Mouse (Mus musculus) lung, postnatal 0 days (tissue): ENCODE measurements around the gene Gm45261. TPM values are rescaled to one million over a fixed set of nuclear protein-coding genes. Genes with fewer than 3 reads are reported as not detected.

ENCODE experiments used
- ATAC-seq: fragments of 200-750 bp; cut with Nextera tagmentation; 2 replicates; pipeline ENCODE4 v1.8.0; 2017; ENCODE audit warnings: moderate library complexity
- DNase-seq: peaks from one replicate; pipeline ENCODE4 v3.0.0-alpha.2; 2016; ENCODE audit warnings: low spot score
- H3K27ac ChIP-seq: fragments of 300-500 bp; sonication (generic); 2 replicates; pipeline ENCODE4 v1.5.1; 2014; ENCODE audit warnings: antibody characterized with exemption, mild to moderate bottlenecking, low read length, mixed read lengths
- H3K27me3 ChIP-seq: fragments of 300-500 bp; sonication (generic); replicated peaks from 2 replicates; pipeline ENCODE4 v1.6.1; 2014; ENCODE audit warnings: low read length, mixed read lengths; ENCODE audit not compliant: insufficient read depth
- H3K36me3 ChIP-seq: fragments of 300-500 bp; sonication (generic); 2 replicates; pipeline ENCODE4 v1.6.1; 2014; ENCODE audit warnings: low read length, mixed read lengths; ENCODE audit not compliant: insufficient read depth
- H3K4me1 ChIP-seq: fragments of 300-500 bp; sonication (generic); 2 replicates; pipeline ENCODE4 v1.6.1; 2014; ENCODE audit warnings: antibody characterized with exemption, low read depth, low read length, mixed read lengths; ENCODE audit not compliant: insufficient read depth
- H3K4me2 ChIP-seq: fragments of 300-500 bp; sonication (generic); replicated peaks from 2 replicates; pipeline ENCODE4 v1.6.1; 2014; ENCODE audit warnings: low read depth, mild to moderate bottlenecking, low read length, moderate library complexity, mixed read lengths
- H3K4me3 ChIP-seq: fragments of 300-500 bp; sonication (generic); 2 replicates; pipeline ENCODE4 v1.5.1; 2014; ENCODE audit warnings: low read depth, low read length
- H3K9ac ChIP-seq: fragments of 300-500 bp; sonication (generic); replicated peaks from 2 replicates; pipeline ENCODE4 v1.6.1; 2014; ENCODE audit warnings: low read depth, mild to moderate bottlenecking
- H3K9me3 ChIP-seq: fragments of 300-500 bp; sonication (generic); 2 replicates; pipeline ENCODE4 v1.6.1; 2016; ENCODE audit warnings: low read length, mixed read lengths
- CTCF ChIP-seq: IDR thresholded peaks from 2 replicates; pipeline ENCODE4 v1.5.1; 2016; ENCODE audit warnings: antibody characterized with exemption, mild to moderate bottlenecking
- EP300 ChIP-seq: IDR thresholded peaks from 2 replicates; pipeline ENCODE4 v1.6.1; 2016; ENCODE audit warnings: antibody characterized with exemption, mild to moderate bottlenecking, control low read depth
- WGBS: fragments of 180-500 bp; shearing (Covaris S2); extraction: QIAGEN DNeasy Blood & Tissue Kit; methylation state at CpG from one replicate; pipeline ENCODE4 v1.1.7; 2014; 5-methylcytosine and 5-hydroxymethylcytosine counted together
- polyA plus RNA-seq: library from polyadenylated mRNA; unstranded; fragments of >200 nt; fragmentation: Nextera tagmentation; extraction: Ambion mirVana; gene quantifications from 2 replicates; pipeline ENCODE4 v1.2.1, GENCODE M21; 2015

The Gm45261 gene
- polyA plus RNA-seq, 1 experiment from 2014 or later, result not detected

- no peak overlapping the region for H3K4me2 ChIP-seq
- no peak for DNase-seq
- no peaks in the 10 kb centered on the region for H3K9me3 ChIP-seq
- H3K27me3 ChIP-seq, result no peaks in the 10 kb centered on the region
- H3K4me3 ChIP-seq, result no peak overlapping the region
- H3K27ac ChIP-seq, result no peak overlapping the region
- H3K36me3 ChIP-seq, result no peaks in the 10 kb centered on the region
- TF ChIP-seq CTCF, result no peak
- TF ChIP-seq EP300, result no peak
- no peak overlapping the region for H3K9ac ChIP-seq
- H3K4me1 ChIP-seq, result no peaks in the 10 kb centered on the region
- 54% methylated on average over 2 of the region's 2 CpGs for whole genome bisulfite sequencing
- no peak for ATAC-seq
Observed at GRCm38 (mm10) chr1:80440911-80441310, 20.3 kb downstream of the Gm45261 start.

GRCm38 (mm10) chr1:80438506-80438905 lies 22.7 kb downstream of the Gm45261 start:
- 64% methylated on average over 2 of the region's 2 CpGs for WGBS
- no peaks in the 10 kb centered on the region for H3K9me3 ChIP-seq

DNA sequence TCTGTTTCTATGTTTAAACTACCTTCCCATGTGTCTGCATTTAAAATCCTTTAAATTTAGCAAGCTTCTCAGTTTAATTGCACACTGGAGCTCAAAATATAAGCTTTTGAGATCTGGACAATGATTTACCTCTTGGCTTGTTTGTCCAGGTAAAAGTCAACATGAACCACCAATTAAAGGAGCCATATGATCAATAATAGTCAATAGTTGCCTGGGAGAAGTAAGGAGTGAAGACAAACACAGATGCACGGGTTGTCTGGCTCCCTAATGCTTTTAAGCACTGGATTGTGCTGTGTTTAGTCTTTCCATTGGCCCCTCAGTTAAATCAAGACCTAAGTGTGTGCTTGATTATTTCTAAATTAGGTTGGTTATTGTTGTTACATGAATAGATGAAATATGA lies 33.3 kb downstream of the Gm45261 start:
- no peaks in the 10 kb centered on the region for H3K4me1 ChIP-seq
- no peaks in the 10 kb centered on the region for H3K9me3 ChIP-seq
- WGBS, result 38% methylated on average over 1 of the region's 1 CpGs

More at GRCm38 (mm10) chr1:80438506-80438905, 22.7 kb downstream of the Gm45261 start:
- no peaks in the 10 kb centered on the region for H3K4me1 ChIP-seq
- no peak for DNase-seq
- TF ChIP-seq EP300 (no peak), CTCF (no peak)
- H3K4me2 ChIP-seq, result no peak overlapping the region
- no peak overlapping the region for H3K27ac ChIP-seq
- no peaks in the 10 kb centered on the region for H3K36me3 ChIP-seq
- no peak overlapping the region for H3K4me3 ChIP-seq
- no peak for ATAC-seq
- H3K27me3 ChIP-seq, result no peaks in the 10 kb centered on the region
- H3K9ac ChIP-seq, result no peak overlapping the region

DNA sequence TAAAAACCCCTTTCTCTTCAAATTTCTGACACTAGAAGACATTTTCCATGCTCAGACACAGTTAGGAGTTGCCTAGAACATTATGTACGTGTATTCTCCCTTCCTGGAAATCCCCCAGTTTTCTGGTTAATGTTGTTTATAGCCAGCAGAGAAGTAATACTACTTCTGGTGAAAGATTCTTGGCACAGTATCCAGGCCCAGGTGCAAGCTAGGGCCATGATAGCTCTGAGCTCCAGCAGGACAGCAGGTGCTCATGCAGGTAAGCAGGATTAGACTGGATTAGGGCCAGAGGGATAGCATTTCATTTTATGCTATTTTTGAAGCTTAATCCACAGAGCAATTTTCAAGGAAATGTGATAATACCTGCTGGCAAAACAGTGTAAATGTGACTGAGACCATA lies 33.8 kb downstream of the Gm45261 start:
- no peak for DNase-seq
- H3K4me2 ChIP-seq, result no peak overlapping the region
- ATAC-seq, result no peak
- H3K4me3 ChIP-seq, result no peak overlapping the region
- 44% methylated on average over 1 of the region's 1 CpGs for WGBS
- no peak overlapping the region for H3K27ac ChIP-seq
- H3K9me3 ChIP-seq, result no peaks in the 10 kb centered on the region
- no peaks in the 10 kb centered on the region for H3K4me1 ChIP-seq
- TF ChIP-seq CTCF (no peak), EP300 (no peak)
- H3K9ac ChIP-seq, result no peak overlapping the region
- no peaks in the 10 kb centered on the region for H3K36me3 ChIP-seq
- H3K27me3 ChIP-seq, result no peaks in the 10 kb centered on the region

More for the DNA sequence above, 33.3 kb downstream of the Gm45261 start:
- ATAC-seq, result no peak
- no peak overlapping the region for H3K4me3 ChIP-seq
- no peak overlapping the region for H3K9ac ChIP-seq
- H3K27me3 ChIP-seq, result no peaks in the 10 kb centered on the region
- no peak overlapping the region for H3K4me2 ChIP-seq
- DNase-seq, result no peak
- TF ChIP-seq EP300 (no peak), CTCF (no peak)
- no peak overlapping the region for H3K27ac ChIP-seq
- no peaks in the 10 kb centered on the region for H3K36me3 ChIP-seq

DNA sequence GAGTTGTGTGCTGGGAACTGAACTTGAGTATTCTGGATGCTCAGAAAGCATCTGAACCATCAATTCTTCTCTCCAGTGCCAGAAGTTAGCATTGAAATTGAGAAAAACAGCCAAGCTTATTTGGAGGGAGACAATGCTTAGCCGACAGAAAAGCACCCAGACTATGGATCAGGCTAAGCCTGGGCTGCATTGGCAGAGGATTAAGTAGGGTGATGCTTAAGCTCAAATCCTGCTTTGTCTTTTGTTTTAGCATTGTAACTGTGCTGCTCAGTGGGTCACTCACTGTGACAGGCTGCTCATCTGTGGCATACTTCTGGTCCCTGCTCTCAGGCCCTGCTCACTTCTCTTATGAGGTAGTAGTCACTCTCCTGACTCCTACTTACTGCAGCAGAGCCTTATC lies 36.6 kb downstream of the Gm45261 start:
- no peaks in the 10 kb centered on the region for H3K27me3 ChIP-seq
- no peak overlapping the region for H3K9ac ChIP-seq
- TF ChIP-seq CTCF (no peak), EP300 (no peak)
- no peaks in the 10 kb centered on the region for H3K9me3 ChIP-seq
- H3K27ac ChIP-seq, result no peak overlapping the region
- no peak for DNase-seq
- no peaks in the 10 kb centered on the region for H3K4me1 ChIP-seq
- H3K4me2 ChIP-seq, result no peak overlapping the region
- no peaks in the 10 kb centered on the region for H3K36me3 ChIP-seq
- ATAC-seq, result no peak
- 77% methylated on average over 1 of the region's 1 CpGs for WGBS
- H3K4me3 ChIP-seq, result no peak overlapping the region

DNA sequence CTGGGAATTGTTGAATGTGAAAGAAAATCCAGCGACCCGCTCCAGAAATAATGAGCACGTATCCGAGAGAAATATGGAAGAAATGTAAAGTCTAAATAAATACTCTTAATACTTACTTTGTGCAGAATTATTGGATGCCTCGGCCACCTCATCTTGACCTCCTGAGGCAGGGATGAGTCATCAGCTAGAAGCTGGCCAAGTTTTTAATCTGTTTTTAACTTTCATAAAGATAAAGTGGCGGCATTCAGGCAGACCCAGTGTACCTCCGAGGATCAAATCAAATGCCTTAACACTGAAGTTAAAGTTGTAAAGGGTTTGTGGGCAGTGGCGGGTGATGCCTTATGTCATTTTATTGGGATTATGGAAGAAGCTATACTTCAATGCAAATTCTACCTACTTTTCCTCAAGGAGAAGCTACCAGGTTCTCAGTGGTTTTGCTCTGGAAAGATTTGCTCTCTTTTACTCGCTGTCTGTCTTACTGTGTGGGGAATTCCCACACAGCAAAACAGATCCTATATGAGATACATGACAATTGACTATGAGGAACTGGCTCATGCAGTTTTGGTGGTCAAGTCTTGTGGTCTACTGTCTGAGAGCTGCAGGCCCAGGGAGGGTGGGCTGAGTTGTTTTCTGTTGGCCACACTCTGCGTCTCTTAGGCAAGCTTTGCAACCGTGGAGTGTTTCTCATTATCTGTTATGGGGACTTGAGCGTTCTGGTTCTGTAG lies 42.8 kb downstream of the Gm45261 start:
- H3K36me3 ChIP-seq, result no peaks in the 10 kb centered on the region
- no peak overlapping the region for H3K27ac ChIP-seq
- no peak for TF ChIP-seq EP300
- TF ChIP-seq CTCF, result no peak
- ATAC-seq (no peak), DNase-seq (peak; percentile 8)
- H3K27me3 ChIP-seq, result no peaks in the 10 kb centered on the region
- H3K9ac ChIP-seq, result no peak overlapping the region
- H3K4me3 ChIP-seq, result no peak overlapping the region
- WGBS, result 63% methylated on average over 12 of the region's 12 CpGs
- H3K9me3 ChIP-seq, result no peaks in the 10 kb centered on the region
- H3K4me2 ChIP-seq, result no peak overlapping the region
- H3K4me1 ChIP-seq, result no peaks in the 10 kb centered on the region

- Histone ChIP-seq H3K9me3 (no peaks in the 10 kb centered on the region), H3K27me3 (no peaks in the 10 kb centered on the region), H3K27ac (no peak overlapping the region), H3K4me2 (no peak overlapping the region), H3K4me3 (no peak overlapping the region), H3K4me1 (no peaks in the 10 kb centered on the region), H3K36me3 (no peaks in the 10 kb centered on the region), H3K9ac (no peak overlapping the region)
- WGBS, result 79% methylated on average over 5 of the region's 5 CpGs
- DNase-seq, result no peak
- TF ChIP-seq EP300 (no peak), CTCF (no peak)
- no peak for ATAC-seq
Observed at GRCm38 (mm10) chr1:80416329-80416728, 44.9 kb downstream of the Gm45261 start.
